In the genomic region with DNA sequence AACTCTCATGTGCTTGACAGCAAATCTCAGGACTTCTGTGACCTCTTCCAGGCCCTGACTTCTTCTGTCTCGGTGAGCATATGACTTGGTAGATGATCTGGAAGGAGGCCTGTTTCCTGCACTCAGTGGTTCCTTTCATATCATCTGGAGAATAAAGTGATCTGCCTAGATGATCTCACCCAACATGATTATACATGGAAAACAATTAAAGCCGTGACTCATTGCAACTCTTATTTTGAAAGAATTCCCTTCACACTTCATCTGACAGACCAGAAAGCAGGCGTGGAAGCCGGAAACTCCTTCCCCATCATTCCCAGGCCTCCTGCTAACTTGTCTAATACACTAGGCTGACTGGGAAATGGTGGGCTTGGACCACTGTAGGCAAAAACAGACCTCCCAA, we compare ENCODE assay signal across 16 mouse cellular contexts.
DNase-seq lines count a peak whose midpoint lies in the region.
"Had no signal": no experiment of that assay in that cellular context is flagged by ENCODE, and none has a peak within 500 bp of the region (broad histone marks: within the 10 kb centered on the region; RNA-seq: fewer than 3 reads in every experiment).

No protein-coding gene starts in this region.

- DNase-seq in frontal cortex, adult 2 months (ENCODE audit: extremely low spot score in 1 of 2, low spot score in 1 of 2) = peak; percentile 2 to 32
- no peak for DNase-seq in frontal cortex, postnatal 25 days (ENCODE audit: low spot score in 2 of 2)
- DNase-seq in right cerebral cortex, adult 18-20 months = peak; percentile 3
- no peak for DNase-seq in right cerebral cortex, postnatal 25 days
- peak; percentile 71 for DNase-seq in Muller cell, postnatal 12 days (ENCODE audit: inconsistent ontology term)
- no peak for DNase-seq in urinary bladder, adult 2 months (ENCODE audit: low spot score)
- DNase-seq in layer of hippocampus, adult 9-11 months = no peak
- DNase-seq: adrenal gland, adult 2 months; adrenal gland, postnatal 10 days; adrenal gland, postnatal 25 days; cerebellum, adult 11-12 months; cerebellum, adult 2 months; cerebellum, adult 9-10 months; cerebellum, postnatal 10 days; cerebellum, postnatal 25 days; forebrain, postnatal 0 days had no signal

Comparison
In these comparisons a context has a peak if more than half of its experiments do, and no peak if none do; other contexts are left out.
1. DNase-seq: peak in frontal cortex, adult 2 months (2 of 2), right cerebral cortex, adult 18-20 months (single experiment) and Muller cell, postnatal 12 days (single experiment); none in frontal cortex, postnatal 25 days (0 of 2), right cerebral cortex, postnatal 25 days (single experiment), urinary bladder, adult 2 months (single experiment) and layer of hippocampus, adult 9-11 months (single experiment).